Mouse (Mus musculus): Measurements from ENCODE around the gene Rnf185.

DNA sequence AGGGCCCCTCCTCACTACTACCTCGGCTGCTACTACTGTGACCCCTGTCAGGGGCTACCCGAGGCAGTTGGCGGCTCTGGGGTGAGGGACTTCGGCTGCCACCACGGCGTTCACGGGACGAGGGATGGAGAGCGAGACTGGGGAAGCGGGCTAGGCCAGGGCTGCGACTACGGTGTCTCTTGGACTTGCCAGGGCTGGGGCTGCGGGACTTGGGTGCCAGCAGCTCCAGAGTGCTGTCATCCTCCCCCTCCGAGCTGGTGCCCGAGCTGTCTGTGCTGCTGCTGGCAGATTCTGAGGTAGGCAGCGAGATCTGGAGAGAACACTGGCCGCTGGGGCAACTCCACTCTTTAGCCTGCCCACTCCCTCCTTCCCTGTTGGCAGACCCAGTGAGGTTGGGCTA lies 42.7 kb upstream of the Rnf185 start:
- TF ChIP-seq CTCF (IDR thresholded peaks at IDR 0.05; ENCODE audit: extremely low read depth, insufficient read depth, low read length) (no peak), POLR2A (IDR thresholded peaks at IDR 0.05; ENCODE audit: extremely low read depth, insufficient read depth, low read length) (no peak)
